Mouse (Mus musculus) liver (tissue): ENCODE data around the gene Mpzl2.
A peak's percentile ranks its signal among the peaks of the same experiment; 100 is the strongest.
"Not testable (repeated sequence)": the region's sequence is repeated elsewhere in the genome, so short reads cannot be mapped to it uniquely, and the experiment has no call there.

Experiments used
- DNase-seq: peaks from one replicate; pipeline ENCODE4 v3.0.0-alpha.2; 2020; ENCODE audit warnings: mixed read lengths

The Mpzl2 gene

DNA sequence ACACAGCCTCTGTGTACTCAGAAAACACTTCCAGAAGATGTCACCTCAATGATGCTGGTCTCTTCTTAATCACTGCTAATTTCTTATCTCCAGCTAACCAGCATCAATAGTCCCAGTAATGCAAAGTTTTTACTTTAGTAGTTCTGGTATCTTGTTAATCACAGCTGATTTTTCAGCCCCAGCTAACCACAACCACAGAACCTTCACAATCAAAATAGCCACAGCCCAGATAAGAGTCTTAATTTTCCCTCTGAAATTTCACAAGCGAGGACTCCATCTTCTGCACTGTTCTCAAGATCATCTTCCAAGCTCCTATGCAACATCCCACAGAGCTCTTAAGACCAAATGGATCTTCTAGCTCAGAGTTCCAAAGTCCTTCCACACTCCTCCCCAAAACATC is 1.8 kb upstream of the Mpzl2 start:
- not testable (repeated sequence) for DNase-seq

DNA sequence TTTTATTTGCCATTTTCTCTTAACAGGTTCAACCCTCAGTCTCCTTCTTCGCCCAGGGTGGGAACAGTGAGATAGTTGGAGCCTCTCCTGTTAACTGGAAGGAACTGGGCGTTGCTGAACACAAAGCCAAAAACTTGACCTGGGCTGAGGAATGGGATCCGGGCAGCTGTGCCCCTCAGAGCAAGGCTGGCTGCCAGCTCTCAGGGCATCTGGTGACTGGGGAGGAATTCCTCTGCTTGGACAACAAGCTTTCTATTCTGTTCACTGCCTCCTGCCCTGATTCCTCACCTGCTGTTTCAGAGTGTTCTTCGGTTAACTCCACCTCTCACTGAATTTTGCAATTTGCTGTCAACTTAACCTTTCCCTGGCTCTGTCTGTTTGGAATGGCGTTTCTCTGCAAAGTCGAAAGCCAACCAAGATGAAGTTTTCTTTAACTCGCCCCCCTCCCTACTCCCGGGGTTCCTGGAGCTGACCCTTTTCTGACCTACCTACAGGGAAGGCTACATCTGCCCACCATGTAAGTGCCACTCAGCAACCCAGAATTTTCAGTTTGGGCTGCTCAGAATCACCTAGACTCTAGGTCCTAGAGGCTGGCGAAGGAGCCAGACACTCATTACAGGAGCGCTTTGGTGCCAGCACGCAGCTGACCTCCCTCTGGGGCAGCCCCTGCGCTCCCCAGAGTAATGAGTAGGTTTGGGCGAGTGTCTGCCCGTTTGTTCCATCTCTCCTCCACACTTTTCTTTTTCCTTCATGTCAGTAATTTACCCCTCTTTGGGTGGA is 657 bp downstream of the Mpzl2 start:
- DNase-seq, result no peak

DNA sequence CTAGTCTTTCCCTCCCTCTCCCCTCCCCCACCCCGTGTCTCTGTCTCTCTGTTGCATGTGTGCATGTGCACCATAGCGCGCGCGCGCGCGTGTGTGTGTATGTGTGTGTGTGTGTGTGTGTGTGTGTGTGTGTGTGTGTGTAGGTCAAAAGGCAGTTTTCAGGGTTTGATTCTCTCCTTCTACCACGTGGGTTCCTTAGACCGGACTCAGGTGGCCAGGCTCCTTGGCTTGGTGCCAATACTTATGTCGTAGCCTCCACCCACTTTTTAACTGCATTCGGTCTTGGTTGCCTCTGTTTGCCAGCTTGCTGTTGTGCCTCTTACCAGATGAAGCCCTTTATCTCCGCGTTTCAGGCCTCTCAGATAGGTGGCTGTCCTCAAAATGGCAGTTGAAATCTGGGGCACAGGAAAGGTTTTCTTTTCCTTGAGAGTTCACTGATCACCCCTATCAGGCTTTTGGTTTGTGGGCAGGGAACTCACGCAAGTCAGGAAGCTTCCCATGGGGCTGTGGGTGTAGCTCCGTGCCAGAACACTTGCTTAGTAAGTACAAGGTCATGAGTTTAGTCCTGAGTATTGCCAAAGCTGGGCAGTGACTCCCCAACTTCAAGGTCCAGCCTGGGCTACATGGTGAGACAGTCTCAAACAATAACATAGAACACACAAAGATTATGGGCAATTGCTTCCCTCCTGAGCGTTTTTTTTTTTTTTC is 1.7 kb downstream of the Mpzl2 start:
- peak; percentile 32 for DNase-seq

DNA sequence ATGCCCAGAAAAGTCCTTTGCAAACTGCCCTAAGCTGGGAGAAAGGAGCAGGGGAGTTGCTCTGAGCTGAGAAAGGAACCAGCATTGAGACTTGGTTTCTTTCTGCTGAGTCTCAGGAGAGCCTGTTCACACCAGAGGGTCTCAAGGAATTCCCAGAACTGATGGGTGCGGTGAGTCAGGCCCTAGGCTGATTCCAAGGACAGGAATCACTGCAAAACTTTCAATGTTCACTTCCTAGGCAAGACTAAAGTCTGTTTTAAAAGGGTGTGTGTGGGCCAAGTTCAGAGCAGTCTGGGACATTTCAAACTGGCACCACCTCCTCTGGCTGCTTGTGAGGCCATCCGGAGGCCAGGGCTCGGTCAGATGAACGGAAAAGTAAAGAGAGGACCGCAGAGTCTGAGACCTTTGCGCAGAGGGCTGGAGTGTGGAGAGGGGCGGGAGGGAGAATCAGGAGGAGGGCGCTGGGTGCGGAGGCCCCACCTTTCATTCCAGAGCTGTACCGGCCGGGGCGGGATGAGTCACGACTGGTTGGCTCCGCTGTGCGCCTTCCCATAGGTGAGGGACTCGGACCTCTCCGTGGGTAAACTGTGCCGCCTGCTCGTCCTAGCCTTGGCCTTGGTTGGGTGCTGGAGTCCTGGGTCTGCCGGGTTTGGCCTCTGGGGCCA is 2.6 kb downstream of the Mpzl2 start:
- DNase-seq, result peak; percentile 65

DNA sequence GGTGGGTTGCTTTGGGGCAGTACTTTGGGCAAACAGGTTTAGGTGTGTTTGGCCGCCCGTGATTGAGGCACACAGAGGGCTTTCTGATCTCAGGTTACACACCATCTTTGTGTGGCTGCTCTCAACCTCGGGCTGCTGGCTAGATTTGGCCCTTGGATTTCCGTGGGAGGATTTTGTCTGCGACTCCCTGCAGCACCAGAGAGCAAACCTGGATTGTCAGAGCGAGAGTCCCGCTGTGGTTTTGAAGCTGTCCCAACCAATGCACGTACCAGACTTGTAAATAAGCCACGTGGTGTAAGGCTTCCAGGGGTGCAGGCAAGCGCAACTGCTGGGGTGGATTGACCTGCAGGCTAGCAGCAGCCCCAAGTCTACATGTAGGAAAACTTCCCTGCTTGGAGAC is 3.3 kb downstream of the Mpzl2 start:
- no peak for DNase-seq

DNA sequence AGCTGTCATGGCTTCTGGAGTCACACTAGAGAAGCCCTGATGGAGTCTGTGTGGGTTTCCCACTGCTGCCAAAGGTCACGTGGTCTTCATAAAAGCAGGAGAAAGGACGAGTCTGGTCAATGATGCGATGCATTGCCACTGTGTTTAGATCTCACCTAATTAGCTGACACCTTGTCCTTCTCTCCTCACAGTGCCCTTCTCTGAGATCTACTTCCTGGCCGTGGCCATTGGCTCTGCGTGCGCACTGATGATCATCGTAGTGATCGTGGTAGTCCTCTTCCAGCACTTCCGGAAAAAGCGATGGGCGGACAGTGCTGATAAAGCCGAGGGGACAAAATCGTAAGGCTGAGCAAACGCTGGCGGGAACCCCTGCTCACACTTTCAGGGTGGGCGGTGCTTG is 7.4 kb downstream of the Mpzl2 start:
- no peak for DNase-seq

DNA sequence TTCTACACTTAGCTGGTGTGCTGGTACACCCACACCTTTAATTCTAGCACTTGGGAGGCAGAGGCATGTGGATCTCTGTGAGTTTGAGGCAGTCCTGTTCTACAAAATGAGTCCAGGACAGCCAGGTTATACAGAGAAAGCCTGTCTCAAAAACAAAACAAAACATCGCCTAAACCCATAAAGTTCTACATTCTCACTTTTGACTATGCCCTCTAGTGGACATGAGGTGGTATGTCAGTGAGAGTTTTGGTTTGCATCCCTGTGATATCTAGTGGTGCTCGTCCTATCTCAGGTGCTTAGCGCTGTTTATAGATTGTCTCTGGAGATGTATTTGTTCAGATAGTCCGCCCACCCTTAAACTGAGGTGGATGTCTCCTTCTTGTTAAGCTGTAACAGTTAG is 8.9 kb downstream of the Mpzl2 start:
- no peak for DNase-seq

DNA sequence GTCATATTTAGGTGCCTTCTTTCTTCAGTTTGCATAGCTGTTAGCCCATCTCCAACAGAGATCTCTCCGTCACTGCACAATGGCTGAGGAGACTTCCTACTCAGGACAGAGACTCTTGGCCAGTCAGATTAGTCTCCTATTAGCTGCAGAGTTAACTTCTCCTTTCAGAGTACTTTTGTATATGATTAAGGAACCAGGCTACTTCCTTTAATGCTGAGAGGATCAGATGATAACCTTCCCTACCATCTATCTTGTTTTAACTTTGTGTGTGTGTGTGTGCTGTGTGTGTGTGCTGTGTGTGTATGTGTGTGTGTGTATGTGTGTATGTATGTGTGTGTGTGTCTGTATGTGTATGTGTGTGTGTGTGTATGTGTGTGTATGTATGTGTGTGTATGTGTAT is 10.1 kb downstream of the Mpzl2 start:
- DNase-seq, result no peak

DNA sequence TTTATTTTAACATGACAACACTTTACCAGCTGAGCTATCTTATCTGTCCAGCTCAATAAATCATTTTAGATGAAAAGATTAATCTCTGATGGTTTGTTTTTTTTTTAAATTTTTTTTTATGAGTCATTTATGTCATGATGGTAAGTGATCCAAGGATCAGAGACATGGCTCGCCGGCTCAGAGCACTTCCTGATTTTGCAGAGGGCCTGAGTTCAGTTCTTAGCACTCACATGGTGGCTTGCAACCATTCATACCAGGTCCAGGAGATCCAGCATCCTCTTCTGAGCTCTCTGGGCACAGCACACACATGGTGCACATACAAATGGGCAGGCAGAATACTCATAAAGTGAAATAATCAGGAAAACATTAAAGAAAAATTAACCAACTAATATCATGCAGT is 10.7 kb downstream of the Mpzl2 start:
- no peak for DNase-seq

DNA sequence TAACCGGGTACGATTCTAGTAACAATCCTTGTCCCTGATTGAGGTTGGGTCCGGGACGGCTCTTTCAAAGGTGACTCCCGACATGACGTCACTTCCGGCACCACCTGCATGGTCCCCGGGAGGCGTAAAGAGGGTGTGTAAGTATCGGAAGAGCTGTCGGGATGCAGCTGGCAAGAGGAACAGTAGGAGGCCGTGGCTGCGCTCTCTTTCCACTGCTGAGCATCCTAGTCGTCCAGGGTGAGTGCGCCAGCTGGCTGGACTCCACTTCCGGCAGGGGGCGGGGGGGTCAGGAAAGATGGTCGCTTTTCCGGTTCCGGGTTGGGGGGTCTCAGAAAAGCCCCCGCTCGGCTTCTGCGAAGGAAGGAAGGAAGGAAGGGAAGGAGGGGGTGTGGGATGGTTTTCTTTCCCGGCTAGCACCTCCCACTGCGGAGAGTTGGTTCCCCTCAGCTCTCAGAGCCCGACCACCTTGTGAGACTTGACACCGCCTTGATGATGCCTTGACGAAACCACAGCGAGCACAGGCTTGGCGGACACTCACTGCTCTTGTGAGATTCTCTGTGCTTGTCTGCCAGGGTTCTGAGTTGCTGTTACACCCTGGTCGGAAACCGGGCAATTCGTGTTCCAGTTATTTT is 15.6 kb downstream of the Mpzl2 start, which contains the start of gene Mpzl3:
Mpzl3 (plus strand) TSS at position 105 of the 632 bp plus-strand sequence.
- DNase-seq, result peak; percentile 67

DNA sequence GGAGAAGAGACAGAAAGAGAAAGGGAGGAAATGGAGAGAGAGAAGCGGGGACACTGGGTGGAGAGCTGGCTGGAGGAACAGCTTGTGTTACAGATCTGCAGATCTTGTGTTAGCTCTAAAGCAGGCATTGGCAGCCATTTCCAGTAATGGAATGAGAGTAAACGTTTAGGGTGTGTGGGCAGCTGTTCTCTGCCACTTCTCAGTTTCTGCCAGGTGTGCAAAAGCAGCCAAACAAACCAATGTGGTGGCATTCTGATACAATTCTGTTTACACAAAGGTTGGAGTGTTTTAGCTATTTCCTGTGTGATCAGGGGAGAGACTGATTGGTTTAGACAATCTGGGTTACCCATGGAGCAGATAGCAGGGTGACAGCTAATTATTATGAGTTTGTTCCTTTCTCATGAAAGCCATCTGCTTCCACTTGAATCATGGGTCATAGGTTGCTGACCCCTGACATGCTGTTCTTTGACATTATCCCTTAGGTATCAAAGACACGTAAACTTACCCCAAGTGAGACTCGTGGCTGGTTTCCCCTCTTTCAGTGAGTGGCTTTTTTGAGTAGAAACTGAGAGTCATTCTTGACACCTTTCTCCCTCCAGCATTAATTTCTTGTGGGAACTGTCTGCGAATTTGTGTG is 18.8 kb downstream of the Mpzl2 start:
- no peak for DNase-seq

DNA sequence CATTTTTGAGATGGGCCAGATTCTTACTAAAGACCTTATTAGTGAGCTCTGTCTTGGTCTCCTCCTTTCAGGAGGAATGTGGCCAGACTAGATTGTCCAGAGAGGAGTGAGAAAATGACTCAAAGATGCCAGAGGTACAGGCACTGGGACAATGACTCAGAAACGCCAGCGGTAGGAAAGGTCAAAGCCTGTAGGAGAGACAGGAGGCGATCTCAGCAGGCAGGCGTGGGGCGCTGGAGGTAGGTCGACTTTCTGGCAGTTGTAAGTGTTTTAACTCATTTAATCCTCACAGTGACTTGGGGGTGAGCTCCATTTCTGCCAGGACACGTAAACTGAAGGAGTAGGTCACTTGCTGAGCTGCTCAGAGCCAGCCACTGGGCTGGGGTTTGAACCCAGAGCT is 20.6 kb downstream of the Mpzl2 start:
- DNase-seq, result no peak

DNA sequence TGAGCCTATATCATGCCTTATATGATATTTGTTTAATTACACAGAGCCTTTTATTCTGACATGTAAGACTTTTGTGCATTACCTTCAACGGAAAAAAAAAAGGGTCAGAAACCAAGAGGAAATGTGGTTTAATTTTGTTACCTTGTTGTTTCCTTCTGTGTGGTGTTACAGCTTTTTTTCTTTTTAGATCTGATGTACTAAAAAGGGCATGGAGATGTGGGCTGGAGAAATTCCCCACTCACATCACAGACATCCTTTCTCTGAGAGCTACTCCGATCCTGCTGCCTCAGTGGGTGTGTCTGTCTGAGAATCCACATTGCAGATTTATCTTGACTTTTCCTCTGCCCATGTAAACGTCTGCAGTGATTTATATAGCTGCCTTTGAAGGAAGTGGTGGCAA is 23.1 kb downstream of the Mpzl2 start:
- no peak for DNase-seq

DNA sequence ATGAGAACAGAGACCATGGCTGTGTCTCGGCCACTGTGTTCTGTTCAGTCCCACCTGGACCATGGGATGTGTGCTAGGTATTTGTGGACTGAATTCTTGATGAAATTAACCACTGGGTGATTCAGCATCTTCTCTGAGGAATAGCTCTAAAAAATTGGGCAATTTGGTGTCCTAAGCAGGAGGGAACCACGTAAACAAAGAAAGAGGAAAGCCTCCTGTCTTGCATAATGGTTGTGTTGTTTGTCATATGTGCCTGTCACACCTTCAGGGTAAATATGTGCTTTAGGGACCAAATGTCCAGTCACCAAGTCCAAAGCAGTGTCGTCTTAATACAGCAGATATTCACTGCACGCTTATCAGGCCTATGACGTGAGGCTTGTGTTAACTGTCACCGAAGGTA is 24.8 kb downstream of the Mpzl2 start:
- no peak for DNase-seq

DNA sequence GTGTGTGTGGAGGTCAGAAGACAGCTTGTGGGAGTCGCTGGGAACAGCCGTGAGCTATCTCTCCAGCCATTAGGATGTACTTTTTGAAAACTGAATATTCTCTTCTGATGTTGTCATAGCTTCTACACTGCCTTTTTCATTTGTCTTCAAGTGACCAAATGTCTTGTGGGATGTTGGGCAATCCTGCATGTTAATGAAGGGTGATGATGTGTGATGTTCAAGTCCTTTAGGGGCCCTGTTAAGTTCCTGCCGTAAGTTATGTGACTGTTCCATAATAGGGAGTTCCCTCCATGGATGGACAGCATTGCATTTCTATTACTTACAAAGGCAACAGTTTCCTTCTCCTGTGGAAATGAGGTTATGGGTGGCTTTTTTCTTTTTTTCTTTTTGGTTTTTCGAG is 27.1 kb downstream of the Mpzl2 start:
- DNase-seq, result no peak

DNA sequence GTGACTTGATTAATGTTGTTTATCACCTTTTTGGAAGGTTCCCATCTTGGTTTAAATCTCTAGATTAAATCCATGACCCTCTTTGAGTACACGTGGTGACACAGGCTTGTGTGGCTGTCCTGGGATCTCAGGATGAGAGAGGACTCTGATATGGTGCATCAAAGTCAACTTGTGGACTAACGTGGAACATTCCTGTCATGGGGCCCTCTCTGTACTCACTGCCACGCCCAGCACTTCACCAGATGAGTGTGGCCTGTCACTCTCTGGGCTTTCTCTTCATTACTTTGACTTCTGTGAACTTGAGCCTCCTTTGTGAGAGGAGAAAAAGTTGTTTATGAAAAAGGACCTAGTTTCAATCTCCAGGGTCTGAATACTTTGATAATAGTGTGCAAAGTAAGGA is 32.2 kb downstream of the Mpzl2 start:
- no peak for DNase-seq

DNA sequence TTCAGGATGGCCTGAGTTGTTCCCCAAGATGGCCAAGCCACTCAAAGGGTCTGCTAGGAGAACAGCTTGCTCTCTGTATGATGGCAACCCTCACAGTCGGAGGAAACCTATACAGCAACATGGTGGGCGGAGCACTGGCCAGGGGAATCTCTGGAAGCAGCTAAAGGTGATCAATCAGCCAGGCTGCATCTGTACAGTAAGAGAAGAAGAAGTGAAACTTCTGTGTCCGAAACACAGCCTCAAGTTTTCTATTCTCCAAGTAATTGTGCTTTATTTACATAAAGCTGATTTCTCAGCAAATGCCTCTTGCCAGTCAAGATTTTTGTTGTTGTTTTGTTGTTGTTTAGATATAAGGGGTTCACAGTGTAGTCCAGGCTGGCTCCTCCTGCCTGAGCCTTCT is 38.3 kb downstream of the Mpzl2 start:
- DNase-seq, result no peak

DNA sequence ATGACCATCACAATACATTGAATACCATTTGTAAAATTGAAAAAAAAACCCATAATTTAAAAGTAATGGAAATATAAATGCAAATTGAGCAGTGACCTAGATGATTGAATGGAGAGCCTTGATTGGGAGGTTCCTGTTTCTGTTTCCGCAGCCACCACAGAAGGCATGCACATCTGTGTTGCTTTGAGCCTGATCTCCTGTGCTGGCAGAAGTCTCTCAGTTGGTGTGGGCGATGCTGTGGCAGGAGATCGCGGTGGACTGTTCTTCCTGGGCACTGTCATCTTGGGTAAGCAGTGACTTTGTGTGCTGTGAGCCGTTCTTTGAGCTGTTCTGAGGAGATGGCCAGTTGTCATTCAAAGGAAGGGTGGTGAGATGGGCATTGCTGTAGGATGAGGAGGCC is 39.4 kb downstream of the Mpzl2 start, which contains the start of gene Jaml:
Jaml (plus strand) TSS at position 173 of the 400 bp plus-strand sequence.
- no peak for DNase-seq

DNA sequence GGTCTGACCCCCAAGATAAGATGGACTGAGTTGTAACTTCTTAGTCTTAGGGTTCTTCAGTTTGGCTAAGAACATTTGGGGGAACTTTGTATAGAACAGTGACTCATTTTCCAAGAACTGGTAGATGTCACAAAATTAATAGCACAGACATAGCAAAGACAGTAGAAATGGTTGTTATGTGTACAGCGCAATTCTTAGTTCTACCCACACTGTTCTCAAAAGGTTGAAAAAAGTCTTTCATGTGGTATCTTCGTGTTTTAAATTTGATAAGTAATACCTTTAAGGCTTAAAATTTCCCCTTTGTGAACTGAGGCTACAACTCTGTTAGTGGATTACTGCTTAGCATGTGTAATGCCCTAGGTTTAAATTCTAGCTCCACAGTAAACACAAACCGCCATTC is 43.5 kb downstream of the Mpzl2 start:
- DNase-seq, result no peak

DNA sequence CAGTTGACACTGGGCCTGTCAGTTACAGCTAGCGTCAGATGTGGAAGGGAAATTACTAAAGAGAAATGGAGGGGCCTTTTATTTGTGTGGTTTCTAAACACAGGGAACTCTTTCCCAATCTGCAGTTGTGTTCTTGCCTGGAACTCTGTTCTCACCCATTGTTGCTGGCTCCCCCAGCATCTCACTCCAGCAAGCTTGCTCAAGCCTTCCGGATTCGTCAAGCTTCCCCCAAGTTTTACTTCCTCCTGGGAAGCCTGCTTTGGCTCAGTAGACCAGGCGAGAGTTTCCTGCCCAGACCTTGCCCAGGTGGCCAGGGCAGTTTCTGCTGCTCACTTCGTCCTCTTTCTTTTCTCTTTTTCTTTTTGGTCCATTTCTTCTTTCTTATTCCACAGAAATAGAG is 45.0 kb downstream of the Mpzl2 start:
- DNase-seq, result no peak

DNA sequence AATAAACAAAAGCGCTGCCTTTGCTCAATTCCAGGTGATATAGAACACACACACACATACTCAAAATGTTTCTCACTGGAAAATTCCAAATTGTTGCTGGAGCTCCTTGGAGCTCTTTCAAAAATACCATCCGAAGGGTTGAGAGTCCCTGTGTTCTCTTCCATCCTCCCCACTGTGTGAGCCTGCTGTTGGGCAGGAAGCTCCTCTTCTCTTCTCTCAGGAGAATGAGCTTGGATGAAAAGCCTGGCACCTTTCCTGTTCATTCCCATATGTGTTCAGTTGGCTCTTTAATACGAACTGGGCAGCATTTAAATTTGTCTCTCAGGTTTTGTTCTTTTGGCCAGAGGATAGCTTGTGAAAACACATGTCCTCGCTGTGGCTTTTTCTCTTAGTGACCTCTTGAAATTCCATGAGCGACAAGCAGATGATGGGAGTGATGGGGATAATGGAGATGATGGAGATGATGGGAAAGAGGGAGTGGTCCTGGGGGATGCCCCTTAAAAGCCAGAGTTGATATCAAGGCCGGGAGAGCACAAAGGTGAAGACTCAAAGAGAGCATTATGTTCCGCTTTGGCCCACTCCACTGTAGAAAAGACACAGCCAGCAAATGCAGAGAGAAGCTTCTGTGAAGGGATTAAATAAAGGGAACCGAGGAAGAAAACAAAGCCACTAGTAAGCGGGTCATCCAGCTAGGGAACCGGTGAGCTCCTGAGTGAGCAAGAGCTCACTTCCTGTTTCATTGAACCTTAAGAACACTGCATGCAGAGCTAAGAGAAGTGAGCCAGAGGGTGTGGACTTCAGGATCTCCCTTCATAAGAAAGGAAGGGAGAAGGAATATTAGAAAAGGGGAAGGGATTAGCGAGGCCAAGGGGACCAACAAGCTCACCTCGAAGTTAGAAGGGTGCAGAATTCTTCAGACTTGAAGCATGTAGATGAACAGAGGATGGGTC is 46.4 kb downstream of the Mpzl2 start:
- DNase-seq, result no peak

DNA sequence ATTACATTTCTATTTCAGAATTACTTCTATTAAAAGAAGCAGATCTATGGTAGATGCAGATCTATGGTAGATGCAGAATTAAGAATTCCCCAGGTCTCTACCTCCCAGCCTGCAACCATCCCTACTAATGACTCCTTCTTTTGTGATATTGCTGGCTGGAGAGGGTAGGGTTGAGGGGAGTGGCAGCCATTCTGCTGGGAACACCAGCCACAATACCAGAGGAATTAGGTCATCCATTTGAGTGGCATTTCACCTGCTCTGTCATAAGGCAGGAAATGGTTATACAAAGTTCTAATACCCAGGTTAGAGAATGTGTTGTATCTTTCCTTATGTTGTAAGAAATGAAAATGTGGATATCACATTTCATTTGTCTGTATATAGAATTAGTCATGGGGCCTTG is 48.4 kb downstream of the Mpzl2 start:
- DNase-seq, result no peak
